Mouse (Mus musculus) liver, embryonic 14 days (tissue): Measurements from ENCODE around the gene Tm6sf2. TPM values are rescaled to one million over a fixed set of nuclear protein-coding genes. Genes with fewer than 3 reads are reported as not detected.

Experiments
- polyA plus RNA-seq: library from polyadenylated mRNA; depleted of rRNA; stranded (reverse); fragments of >200 nt; gene quantifications from 2 replicates; pipeline ENCODE4 v1.2.3, GENCODE M21; 2012; rRNA removed

Tm6sf2 gene
- 1.1 and 1.2 TPM in 2 replicates for polyA plus RNA-seq

DNA sequence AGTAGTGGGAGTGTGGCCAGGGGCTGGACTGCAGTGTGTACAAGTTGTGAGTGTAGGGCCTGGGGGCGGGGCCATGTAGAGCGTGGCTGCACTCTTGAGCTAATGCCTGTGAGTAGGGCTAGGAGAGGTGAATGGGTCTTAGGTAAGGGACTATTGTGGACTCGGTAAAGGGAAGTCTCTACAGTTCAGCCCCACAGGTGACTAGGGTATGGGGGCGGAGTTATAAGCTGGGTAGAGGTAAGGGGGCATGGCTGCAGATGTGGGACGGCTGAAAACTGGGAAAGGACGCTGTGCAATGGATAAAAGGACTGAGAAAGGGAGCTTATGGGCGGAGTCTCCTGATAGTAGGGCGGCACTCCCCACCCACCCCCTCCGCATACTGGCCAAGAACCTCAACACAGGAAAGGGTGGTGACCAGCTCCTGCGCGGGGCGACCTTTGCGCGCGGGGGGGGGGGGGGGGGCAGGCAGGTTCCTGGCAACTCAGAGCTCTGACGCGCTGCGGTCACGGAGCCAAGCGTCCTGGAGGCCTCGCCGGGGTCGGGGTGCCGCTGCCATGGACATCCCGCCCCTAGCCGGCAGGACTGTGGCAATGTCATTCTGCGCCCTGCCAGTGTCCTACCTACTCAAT lies at the start of gene Tm6sf2:
Tm6sf2 (plus strand) TSS at position 484 of the 629 bp plus-strand sequence.

DNA sequence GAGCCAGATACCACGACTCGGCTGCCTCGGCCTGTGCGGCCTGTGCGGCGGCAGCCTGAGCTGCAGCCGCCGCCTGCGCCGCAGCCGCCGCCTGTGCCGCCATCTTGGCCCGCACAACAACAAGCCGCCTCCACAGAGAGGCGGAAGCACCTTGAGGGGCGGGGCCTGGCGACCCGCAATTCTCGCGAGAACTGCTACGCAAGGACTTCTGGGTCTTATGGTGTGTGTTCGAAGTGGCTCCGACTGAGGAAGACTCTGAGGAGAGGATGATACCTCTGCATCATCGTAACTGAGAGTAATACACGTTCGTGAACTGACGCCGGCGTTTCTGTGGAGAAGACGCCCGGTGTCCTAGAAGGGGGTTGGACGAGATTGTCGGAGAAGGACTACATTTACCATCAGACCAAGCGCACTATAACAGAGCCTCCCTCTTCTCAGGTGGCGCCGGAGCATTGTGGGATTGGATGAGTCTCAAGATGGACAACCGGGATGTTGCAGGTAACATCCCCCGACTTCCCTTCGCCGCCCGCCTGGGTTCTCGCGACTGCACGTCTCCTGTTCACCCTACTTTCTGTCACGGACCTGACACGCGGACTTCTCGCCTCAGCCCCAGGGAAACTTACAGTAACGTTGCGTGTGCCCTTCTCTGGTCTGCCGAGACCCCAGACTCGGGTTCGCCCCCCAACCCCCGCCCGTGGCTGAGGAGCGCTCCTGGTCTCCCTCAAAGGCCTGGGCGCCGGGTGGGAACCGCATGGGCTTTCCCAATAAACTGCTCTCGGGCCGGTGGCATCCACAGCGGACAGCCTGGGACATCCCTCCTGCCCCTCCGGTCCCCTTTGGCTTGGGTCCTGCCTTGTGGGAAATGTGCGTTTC lies 29.9 kb upstream of the Tm6sf2 start, which contains the start of the genes Mau2 and Sugp1:
Mau2 (minus strand) TSS at position 152 of the 873 bp plus-strand sequence.
Sugp1 (plus strand) TSS at position 231 of the 873 bp plus-strand sequence.

GRCm38 (mm10) chr8:70083285-70083684 lies 10.6 kb downstream of the Tm6sf2 start, which contains the start of gene Hapln4:
TSS of gene Hapln4 (plus strand) at chr8:70083457.

DNA sequence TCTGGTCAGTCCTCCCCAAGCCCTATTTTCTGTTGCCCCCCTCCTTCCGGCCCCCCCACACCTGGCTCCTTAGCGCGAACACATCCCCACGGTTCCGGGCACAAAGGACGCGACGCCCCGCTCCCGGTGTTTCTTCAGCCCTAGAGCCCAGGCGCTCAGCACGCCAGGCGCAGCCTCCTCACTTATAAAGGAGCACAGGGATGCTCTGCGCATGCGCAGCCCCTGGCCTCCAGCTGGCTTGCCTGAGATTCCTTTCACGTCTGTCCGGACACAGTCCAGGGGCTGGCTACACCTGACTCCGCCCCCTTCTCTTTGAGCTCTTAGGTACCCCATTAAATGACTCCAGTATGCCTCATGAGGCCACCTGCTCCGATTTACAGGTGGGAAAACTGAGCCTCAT lies 47.9 kb downstream of the Tm6sf2 start, which contains the start of gene Ncan:
Ncan (minus strand) TSS at position 207 of the 400 bp plus-strand sequence.

Other genes with a start within 250 kb of the Tm6sf2 start
- 2.3 and 2.6 TPM in 2 replicates for gene Pbx4, start 240.4 kb upstream of the Tm6sf2 start, polyA plus RNA-seq
- gene Cilp2, start 185.2 kb upstream of the Tm6sf2 start, polyA plus RNA-seq: 0.02 and 0.03 TPM in 2 replicates
- gene Tssk6, start 170.7 kb upstream of the Tm6sf2 start, polyA plus RNA-seq: 0.25 and 0.47 TPM in 2 replicates
- gene Ndufa13, start 170.4 kb upstream of the Tm6sf2 start, polyA plus RNA-seq: 46.0 and 50.1 TPM in 2 replicates
- gene Yjefn3, start 170.2 kb upstream of the Tm6sf2 start, polyA plus RNA-seq: 0.27 and 0.41 TPM in 2 replicates
- 17.5 and 20.3 TPM in 2 replicates for gene Gatad2a, start 76.5 kb upstream of the Tm6sf2 start, polyA plus RNA-seq
- gene Mau2, start 30.2 kb upstream of the Tm6sf2 start, polyA plus RNA-seq: 17.2 and 19.6 TPM in 2 replicates
- gene Sugp1, start 30.1 kb upstream of the Tm6sf2 start, polyA plus RNA-seq: 6.5 and 7.2 TPM in 2 replicates
- gene Hapln4, start 10.5 kb downstream of the Tm6sf2 start, polyA plus RNA-seq: 0.05 TPM in 2 replicates
- 0.02 TPM in 1 of 2 replicates, not detected in the other for gene Ncan, start 47.9 kb downstream of the Tm6sf2 start, polyA plus RNA-seq
- 11.3 and 12.4 TPM in 2 replicates for gene Nr2c2ap, start 58.4 kb downstream of the Tm6sf2 start, polyA plus RNA-seq
- 4.6 and 5.4 TPM in 2 replicates for gene Rfxank, start 66.2 kb downstream of the Tm6sf2 start, polyA plus RNA-seq
- 23.9 and 27.1 TPM in 2 replicates for gene Borcs8, start 66.6 kb downstream of the Tm6sf2 start, polyA plus RNA-seq
- 0.01 and 0.07 TPM in 2 replicates for gene Mef2b, start 66.8 kb downstream of the Tm6sf2 start, polyA plus RNA-seq
- gene Tmem161a, start 99.4 kb downstream of the Tm6sf2 start, polyA plus RNA-seq: 29.4 and 31.9 TPM in 2 replicates
- gene Slc25a42, start 139.4 kb downstream of the Tm6sf2 start, polyA plus RNA-seq: 12.0 and 13.6 TPM in 2 replicates
- 16.4 and 16.8 TPM in 2 replicates for gene Sugp2, start 161.3 kb downstream of the Tm6sf2 start, polyA plus RNA-seq
- gene Armc6, start 161.5 kb downstream of the Tm6sf2 start, polyA plus RNA-seq: 11.0 and 13.4 TPM in 2 replicates
- gene Homer3, start 209.9 kb downstream of the Tm6sf2 start, polyA plus RNA-seq: 5.7 and 6.2 TPM in 2 replicates
- 20.7 and 21.4 TPM in 2 replicates for gene Ddx49, start 229.6 kb downstream of the Tm6sf2 start, polyA plus RNA-seq
- 126 and 139 TPM in 2 replicates for gene Cope, start 229.6 kb downstream of the Tm6sf2 start, polyA plus RNA-seq
- gene Cers1, start 242.9 kb downstream of the Tm6sf2 start, polyA plus RNA-seq: 0.09 and 0.14 TPM in 2 replicates